Mouse (Mus musculus) mouse trophoblast stem cell (cell line): ENCODE results near the gene Gm614.

ENCODE experiments used
- in situ Hi-C, 2 experiments: fragments of 300-500 bp; cut with MseI, MboI; formaldehyde crosslinking; loops; 2 replicates in 1 of 2; 3 replicates in 1 of 2; pipeline ENCODE4 v1.15.1; 2025

Gene Gm614

GRCm38 (mm10) chrX:101263892-101264291, at the start of gene Gm614:
Gene Gm614 (minus strand): TSS chrX:101263992.
- in situ Hi-C loops: no loop called here

DNA sequence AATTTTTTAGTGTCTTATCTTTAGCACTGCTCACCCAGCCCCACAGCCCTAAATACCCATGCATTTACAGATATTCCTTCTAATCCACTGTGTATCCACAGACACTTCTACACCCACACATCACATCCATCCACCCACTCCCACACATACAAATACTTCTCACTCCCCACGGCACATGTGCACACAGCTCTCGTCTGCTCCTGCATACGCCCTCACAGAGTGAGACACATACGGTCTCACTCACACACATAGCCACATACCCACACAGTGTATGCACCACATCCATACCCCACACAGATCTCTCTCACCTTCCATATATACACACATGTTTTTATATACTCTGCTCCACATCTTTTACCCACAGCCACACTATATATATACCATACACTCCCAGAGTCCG, 45.5 kb upstream of the Gm614 start:
- in situ Hi-C loops: no loop called here

DNA sequence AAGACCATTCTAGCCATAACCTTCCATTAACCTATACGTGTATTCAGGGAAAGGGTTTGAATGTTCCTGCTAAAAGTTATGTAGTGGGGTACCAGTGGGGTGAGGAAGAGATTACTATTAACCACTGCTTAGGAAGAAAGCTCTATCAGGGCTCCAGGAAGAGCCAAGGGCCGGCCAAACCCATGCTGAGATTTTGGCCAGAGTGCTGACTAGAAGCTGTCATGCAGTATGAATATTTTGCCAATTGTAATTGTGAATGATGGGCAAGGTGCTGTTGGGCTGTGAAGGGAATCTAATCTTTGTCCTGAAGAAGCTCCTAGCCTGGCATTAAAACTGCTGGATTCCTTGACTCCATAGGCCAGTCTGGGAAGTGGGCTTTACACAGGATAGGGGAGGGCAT, 40.9 kb upstream of the Gm614 start:
- in situ Hi-C loops: no loop called here

GRCm38 (mm10) chrX:101301654-101302053, 37.9 kb upstream of the Gm614 start:
- in situ Hi-C loops: no loop called here

DNA sequence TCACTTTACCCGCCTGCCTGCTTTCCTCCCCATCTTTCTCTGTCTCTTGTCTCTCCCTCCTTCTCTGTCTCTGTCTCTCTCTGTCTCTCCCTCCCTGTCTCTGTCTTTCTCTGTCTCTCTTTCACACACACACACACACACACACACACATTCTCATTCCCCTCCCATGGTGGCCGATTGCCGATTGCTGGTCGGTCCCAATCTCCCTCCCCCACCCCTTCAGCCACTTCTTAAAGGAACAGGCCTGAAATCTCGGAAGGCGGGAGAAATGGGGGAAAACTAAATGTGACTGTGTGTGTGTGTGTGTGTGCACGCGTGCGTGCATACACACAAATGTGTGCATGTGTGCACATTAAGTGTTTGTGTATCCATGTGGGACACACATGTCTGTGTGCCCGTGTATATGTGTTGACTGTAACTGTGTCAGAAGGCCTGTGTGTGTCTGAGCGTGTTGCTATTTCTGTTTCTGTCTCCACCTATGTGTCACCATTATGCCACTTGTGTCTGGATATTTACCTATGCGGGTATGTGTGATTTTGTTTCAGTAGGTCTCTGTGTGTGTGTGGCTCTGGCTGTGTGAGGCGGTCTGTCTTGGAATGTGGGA, 36.7 kb upstream of the Gm614 start:
- in situ Hi-C loops: no loop called here

DNA sequence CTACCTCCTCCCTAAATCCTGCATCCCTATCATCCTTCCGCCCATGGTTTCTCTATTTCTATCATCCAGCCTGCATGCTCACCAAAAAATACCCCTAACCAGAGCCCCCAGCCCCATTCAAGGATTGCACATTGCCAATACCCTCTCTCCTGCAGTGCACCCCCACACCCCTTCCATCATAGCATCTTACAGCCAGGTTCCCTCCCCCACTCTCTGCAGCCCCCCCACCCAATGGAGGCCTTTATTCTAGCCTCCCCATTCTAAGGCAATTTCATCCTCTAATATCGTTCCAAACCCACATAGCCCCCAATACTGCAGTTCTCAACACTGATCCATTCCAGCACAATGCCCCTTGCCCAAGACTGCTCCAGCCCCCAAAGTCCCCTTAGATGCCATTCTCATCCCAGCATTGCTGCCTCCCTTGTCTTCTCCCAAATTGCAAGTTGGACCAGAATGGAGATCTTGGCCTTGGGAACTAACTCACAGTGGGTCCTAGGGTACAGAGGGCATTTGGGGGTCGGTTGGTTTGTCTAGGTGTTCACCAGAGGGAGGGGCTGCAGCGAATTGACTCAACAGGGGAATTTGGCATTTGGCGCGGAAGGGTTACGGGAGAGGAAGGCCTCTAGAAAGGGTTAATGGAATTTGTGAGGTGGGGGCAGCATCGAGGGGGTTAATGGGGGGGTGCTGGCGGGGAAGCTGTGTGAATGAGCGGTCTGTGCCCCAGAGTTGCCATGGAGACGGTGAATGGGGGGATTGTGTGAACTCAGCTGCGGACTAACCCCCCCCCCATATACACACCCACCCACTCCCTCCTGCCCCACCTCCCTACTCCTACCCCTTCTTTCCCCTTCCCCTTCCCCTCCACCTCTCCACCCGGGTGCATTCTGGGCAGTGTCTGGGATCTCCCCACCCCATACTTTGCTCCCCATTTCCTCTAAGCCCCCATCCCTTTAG, 36.0 kb upstream of the Gm614 start:
- in situ Hi-C loops: no loop called here

GRCm38 (mm10) chrX:101299055-101299454, 35.3 kb upstream of the Gm614 start, which contains the start of gene Nlgn3:
Gene Nlgn3 (plus strand): TSS chrX:101299168.
- in situ Hi-C loops: no loop called here

DNA sequence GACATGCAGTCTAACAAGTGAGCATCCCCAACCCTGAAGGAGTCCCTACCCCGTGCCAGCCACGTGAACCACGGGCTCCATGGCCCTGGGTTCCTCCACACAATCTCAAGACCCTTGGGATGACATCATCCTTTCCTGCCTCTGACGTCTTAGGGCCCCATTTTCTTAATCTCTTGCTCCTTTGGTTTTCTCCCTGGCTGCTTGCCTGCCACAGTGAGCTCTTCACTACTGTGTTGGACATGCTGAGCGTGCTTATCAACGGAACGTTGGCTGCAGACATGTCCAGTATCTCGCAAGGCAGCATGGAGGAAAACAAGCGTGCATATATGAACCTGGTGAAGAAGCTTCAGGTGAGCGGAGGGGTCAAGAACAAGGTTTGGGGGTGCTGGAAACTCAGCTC, 26.3 kb upstream of the Gm614 start:
- in situ Hi-C loops: no loop called here

- in situ Hi-C loops: no loop called here
Measured at GRCm38 (mm10) chrX:101289037-101289436, 25.2 kb upstream of the Gm614 start.

GRCm38 (mm10) chrX:101288432-101288831, 24.6 kb upstream of the Gm614 start:
- in situ Hi-C loops: no loop called here

- in situ Hi-C loops: no loop called here
Measured at GRCm38 (mm10) chrX:101287543-101287942, 23.8 kb upstream of the Gm614 start.

DNA sequence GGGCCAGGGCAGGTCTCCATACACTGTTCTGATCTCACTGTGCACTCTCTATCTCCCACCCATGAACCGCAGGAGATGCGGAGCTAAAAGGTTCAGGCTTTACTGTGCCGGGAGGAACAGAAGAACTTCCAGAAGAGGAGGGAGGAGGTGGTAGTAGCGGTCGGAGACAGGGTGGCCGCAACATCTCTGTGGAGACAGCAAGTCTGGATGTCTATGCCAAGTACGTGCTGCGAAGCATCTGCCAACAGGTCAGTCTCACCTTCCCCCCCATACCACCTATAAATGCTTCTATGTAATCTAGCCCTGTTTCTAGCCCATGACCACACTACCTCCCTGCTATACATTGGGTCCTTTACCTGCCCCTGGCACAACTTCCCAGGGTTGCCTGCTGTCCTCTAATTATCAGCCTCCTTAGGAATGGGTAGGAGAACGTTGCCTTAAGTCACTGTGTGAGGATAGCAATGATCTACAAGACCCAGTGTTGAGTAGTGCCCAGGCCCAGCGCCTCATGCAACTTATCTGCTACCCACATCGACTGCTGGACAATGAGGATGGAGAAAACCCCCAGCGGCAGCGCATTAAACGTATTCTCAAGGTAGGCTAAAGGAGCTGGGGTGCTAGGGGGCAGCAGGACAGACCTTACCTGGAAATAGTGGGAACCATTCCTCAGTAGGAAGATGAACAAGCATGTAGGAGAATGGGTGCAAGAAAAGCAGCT, 22.3 kb upstream of the Gm614 start:
- in situ Hi-C loops: no loop called here

- in situ Hi-C loops: no loop called here
Measured at GRCm38 (mm10) chrX:101285534-101285933, 21.7 kb upstream of the Gm614 start.

DNA sequence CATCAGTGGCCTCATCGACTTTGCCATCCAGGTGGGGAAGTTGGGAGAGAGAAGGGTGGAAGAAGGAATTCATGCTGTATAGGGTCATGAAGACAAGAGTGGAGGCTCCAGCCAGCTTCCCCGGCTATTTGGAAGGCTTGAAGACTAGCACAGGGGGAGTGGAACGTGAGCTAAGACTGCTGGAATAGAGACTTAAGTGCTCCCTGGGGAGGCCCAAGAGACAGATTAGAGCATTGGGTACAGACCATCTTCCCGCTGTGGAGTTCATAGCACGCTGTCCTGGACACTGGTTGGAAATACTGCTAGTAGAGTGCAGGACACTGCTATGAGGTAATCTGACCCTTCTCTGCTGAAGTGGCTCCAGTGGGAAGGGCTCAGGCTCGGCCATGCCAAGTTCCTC, 19.0 kb upstream of the Gm614 start:
- in situ Hi-C loops: no loop called here

DNA sequence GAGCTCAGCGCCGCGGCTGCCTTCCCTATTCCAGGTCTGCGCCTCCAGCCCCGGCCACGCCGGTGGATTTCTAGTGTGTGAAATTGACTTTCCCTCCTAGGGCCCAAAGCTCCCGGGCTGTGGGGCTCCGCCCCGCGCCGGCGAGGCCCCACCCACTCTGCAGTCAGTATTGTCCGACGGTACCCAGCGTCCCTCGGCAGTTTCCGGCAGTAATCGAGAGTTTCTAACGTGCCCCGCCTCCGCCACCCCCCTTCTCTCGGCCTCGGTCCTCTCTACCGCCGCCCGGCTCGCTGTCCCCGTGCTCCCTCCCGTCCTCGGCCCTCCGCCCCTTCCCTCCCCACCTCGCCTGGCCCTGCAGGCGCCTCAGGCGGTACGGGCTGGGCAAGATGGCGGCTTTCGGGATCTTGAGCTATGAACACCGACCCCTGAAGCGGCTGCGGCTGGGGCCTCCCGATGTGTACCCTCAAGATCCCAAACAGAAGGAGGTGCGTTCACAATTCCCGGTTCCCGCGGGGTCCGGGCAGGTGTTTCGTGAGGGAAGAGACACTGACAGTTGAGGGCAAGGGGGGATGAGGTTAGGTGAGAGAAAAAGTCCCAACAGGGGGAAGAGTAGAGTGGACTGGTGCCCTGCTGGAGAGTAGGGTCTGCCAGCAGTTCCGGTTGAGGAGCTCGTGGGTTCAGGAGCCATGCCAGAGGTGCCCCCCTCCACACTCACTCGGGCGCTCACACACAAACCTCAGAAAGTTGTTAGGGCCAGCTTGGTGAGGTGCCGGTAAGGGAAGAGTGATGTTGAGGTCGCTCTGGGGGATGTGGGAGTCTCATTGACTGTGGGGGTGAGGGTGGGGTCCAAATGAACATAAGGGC, 10.3 kb upstream of the Gm614 start, which contains the start of gene Med12:
Gene Med12, plus strand, starts transcription at position 156 of the 864 bp plus-strand sequence.
- in situ Hi-C loops: no loop called here

DNA sequence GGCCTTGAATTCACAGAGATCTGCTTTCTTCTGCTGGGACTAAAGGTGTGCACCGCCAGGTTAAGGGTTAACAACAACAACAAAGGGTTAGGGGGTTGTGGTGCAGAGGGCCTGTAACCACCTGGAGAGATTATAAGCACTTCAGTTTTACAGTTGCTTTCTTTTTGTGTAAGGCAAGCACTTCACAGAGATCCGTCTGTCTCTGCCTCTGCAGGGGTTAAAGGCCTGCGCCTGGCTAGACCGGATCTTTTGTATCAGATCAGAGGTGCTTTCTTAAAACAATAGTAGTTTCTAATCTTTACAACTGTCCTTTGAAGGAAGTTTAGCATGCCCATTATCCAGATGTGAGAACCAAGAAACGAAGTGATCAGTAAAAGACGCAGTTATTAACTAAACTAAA, 9.6 kb upstream of the Gm614 start:
- in situ Hi-C loops: no loop called here

GRCm38 (mm10) chrX:101268755-101269124, 4.9 kb upstream of the Gm614 start, which contains the start of gene Gm20489:
Gene Gm20489 (minus strand): TSS chrX:101269023.
- in situ Hi-C loops: no loop called here

DNA sequence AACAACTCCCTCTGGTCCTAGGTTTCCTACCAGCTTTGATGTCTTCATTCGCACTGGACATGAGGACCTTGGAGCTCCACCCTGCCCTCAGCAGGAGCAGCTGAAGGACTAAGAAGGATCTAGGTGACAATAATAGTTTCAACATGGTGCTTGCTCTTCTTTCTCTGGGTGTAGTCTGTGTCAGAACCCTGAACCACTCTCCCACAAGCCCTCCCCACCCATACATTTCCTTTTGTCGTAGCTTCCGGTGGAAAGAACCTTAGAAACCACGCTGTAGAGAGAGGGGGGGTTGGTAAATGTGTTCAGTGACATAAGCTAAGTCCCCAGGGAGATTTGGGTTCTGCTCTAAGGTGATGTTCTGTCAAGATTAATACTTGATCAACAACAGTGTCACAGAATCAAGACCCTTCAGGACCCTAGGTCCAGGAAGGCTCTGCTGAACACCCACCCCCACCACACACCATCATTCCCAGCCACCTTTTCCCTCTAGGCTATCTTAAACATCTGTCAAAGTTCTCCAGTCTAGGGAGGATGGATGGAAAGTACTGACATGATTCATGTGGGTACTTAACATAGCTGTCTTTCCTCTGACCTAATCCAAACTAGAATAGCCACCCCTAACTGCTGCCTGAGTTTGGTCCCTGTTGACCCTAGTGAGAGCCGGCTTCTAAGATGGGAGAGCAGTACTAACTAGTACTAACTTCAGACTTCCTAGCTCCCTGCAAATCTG, 4.4 kb upstream of the Gm614 start, which contains the start of gene Il2rg:
Gene Il2rg, minus strand, starts transcription at position 231 of the 730 bp plus-strand sequence.
- in situ Hi-C loops: no loop called here

DNA sequence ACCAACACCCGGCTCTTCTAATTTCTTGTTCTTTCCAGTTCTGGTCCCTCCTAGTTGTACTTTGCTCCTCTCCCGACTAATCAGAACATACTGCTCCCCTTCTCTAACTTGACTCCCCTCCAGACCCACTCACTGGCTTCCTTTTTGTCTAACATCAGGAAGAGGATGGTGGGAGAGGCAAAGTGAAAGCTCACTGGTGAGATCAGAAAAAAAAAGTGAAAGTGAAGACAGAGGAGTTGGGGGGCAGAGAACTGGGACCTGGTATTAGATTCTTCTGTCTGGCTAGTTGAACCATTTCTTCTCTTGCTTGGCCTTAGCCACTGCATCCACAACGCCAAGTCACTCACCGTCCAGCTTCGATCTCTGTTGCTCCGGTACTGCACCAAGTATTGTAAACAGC, 2.8 kb upstream of the Gm614 start:
- in situ Hi-C loops: no loop called here
